Mouse (Mus musculus) G1E (cell line): Measurements from ENCODE around the gene Pstpip1.

ENCODE experiments used
- CTCF ChIP-seq: IDR thresholded peaks from 2 replicates; pipeline ENCODE4 v1.5.1; 2012; ENCODE audit warnings: low read depth, low read length, inconsistent platforms, mixed read lengths
- GATA1 ChIP-seq: IDR thresholded peaks from 2 replicates; pipeline ENCODE4 v1.6.1; 2012; ENCODE audit warnings: borderline replicate concordance, low read length, inconsistent platforms, mixed read lengths
- GATA2 ChIP-seq: IDR thresholded peaks from 2 replicates; pipeline ENCODE4 v1.6.1; 2012; ENCODE audit warnings: low read depth, low read length, inconsistent platforms, borderline replicate concordance

DNA sequence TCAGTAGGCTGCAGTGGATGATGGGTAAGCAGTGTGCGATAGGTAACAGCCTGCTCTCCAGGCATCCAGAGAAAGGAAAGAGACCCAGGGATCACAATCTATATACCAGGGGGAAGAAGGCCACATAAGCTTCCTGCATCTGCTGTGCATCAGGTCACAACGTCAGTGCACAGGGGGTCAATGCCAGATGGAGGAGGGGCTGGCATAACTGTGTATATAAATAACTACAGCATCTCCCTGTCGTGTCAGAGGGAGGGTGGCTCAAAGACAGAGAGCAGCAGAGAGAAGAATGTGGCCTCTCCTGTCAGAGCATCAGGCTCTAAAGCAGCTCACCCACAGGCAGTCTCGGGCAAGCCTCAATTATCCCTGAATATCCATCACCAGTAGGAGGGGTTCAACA lies 40.8 kb downstream of the Pstpip1 start:
- TF ChIP-seq GATA1, result no peak
- no peak for TF ChIP-seq CTCF
- no peak for TF ChIP-seq GATA2
